Mouse (Mus musculus) bone marrow, adult 2 months (tissue): Measurements from ENCODE around the gene Lrrc1. TPM values are rescaled to one million over a fixed set of nuclear protein-coding genes. Genes with fewer than 3 reads are reported as not detected.
A peak's percentile ranks its signal among the peaks of the same experiment; 100 is the strongest.

ENCODE experiments used
- H3K27ac ChIP-seq: fragments of 200-500 bp; 2 replicates; pipeline ENCODE4 v1.5.1; 2012; ENCODE audit warnings: low read depth, mild to moderate bottlenecking, control low read depth, inconsistent platforms, low read length; ENCODE audit not compliant: control insufficient read depth, poor library complexity, insufficient read depth
- H3K4me1 ChIP-seq: fragments of 200-500 bp; 2 replicates; pipeline ENCODE4 v1.6.1; 2011; ENCODE audit warnings: low read length; ENCODE audit not compliant: control insufficient read depth, insufficient read depth
- H3K4me3 ChIP-seq: fragments of 200-500 bp; replicated peaks from 2 replicates; pipeline ENCODE3; 2011; ENCODE audit warnings: mild to moderate bottlenecking, low read depth, low read length, control low read depth; ENCODE audit not compliant: control insufficient read depth
- CTCF ChIP-seq: fragments of 200-500 bp; IDR thresholded peaks from 2 replicates; pipeline ENCODE4 v1.5.1; 2011; ENCODE audit warnings: low read length, control low read depth; ENCODE audit not compliant: control insufficient read depth, insufficient read depth
- POLR2A ChIP-seq: fragments of 200-500 bp; IDR thresholded peaks from 2 replicates; pipeline ENCODE4 v1.6.1; 2011; ENCODE audit warnings: low read depth, mild to moderate bottlenecking, control low read depth, low read length, borderline replicate concordance; ENCODE audit not compliant: control insufficient read depth
- WGBS: fragments of 180-500 bp; shearing (Covaris S2); methylation state at CpG from one replicate; pipeline ENCODE4 v1.1.7; 2018; 5-methylcytosine and 5-hydroxymethylcytosine counted together
- polyA plus RNA-seq: library from polyadenylated mRNA; stranded (reverse); fragments of >200 nt; gene quantifications from 2 replicates; pipeline ENCODE4 v1.2.4, GENCODE M21; 2011; ENCODE audit warnings: low replicate concordance; ENCODE audit not compliant: missing spikeins, insufficient read depth, insufficient read length

Gene Lrrc1
- polyA plus RNA-seq, 1 experiment: 5.7 TPM

- H3K27ac ChIP-seq: 0 out of 2 replicates have a peak overlapping the region, but pooled peaks have one; percentile 4
- H3K4me3 ChIP-seq: no peak overlapping the region
- no peaks in the 10 kb centered on the region; the same call in 1 of the 2 replicates for H3K4me1 ChIP-seq
- TF ChIP-seq POLR2A (no peak), CTCF (no peak)
- WGBS: 25% methylated on average over 10 of the region's 10 CpGs
Observed at GRCm38 (mm10) chr9:77537357-77537756, 7.3 kb downstream of the Lrrc1 start.

DNA sequence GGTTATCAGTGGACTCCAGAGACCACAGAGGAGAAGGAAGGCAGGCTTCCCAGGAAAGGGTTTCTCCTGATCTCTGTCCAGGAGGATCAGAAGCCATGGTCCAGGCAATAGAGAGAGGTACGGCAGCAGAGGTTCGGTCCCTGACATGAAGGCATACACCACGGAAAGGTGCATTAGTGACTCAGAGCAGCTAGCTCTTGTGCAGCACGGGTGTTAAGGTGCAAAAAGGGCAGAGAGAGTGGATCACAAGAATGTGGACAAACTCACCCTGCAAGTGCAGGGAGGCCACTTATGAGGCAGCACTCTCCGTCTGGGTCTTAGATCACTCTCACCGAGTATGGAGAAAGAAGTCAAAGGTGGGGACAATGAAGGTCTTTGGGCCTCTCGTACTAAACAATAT, 7.8 kb downstream of the Lrrc1 start:
- Histone ChIP-seq H3K4me3 (no peak overlapping the region), H3K27ac (no peak overlapping the region), H3K4me1 (no peaks in the 10 kb centered on the region; the same call in 1 of the 2 replicates)
- no peak for TF ChIP-seq CTCF
- no peak for TF ChIP-seq POLR2A
- 73% methylated on average over 7 of the region's 7 CpGs for WGBS

DNA sequence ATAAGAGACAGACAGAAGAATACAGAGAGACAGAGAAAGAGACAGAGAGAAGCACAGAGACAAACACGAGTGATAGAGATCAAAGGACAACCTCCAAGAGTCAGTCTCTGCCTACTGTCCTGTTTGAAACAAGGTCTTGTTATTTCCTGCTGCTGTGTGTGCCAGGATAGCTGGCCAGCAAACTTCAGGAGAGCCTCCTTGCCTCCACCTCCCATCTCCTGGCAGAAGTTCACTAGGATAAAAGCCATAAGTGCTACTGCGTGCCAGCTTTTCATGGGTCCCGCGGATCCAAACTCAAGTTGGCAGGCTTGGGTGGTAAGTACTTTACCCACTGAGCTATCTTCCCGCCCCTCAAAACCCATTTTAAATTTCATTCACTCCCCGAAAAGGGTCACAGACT, 8.4 kb downstream of the Lrrc1 start:
- Histone ChIP-seq H3K27ac (no peak overlapping the region), H3K4me3 (no peak overlapping the region), H3K4me1 (no peaks in the 10 kb centered on the region; the same call in 1 of the 2 replicates)
- TF ChIP-seq POLR2A (no peak), CTCF (no peak)
- WGBS: 77% methylated on average over 6 of the region's 6 CpGs

DNA sequence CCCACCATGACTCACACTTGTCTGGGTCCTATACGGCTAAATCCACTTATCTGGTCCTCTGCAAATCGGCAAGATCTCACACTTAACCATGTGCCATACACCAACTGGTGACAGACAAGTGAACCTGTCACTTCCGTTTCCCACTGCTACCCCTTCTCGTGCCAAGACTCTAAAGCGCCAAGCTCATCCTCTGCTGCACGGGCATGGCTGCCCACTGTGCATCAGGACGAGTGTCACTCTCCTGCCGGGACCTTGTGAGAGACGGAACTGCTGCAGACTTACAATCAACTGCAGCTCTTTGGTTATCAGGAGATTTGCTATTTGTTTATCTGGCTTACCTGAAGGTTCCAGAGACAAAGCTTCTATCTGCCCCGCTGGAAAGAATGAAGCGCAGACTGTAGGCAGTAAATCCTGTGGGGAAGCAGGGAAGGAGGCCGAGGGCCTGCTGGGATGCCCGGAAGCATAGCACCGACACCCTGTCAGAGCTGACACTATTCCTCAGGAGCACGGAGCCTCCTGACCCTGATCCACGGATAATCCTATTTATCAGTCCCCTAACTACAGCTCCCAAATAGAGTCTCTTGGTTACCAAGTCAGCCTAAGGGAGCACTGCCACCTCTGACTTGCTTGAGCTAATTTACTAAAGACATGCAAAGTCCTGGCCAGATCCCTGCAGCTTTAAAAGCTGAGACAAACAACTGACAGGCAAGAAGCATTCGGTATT, 9.5 kb downstream of the Lrrc1 start:
- no peak for TF ChIP-seq POLR2A
- no peak for TF ChIP-seq CTCF
- WGBS: 80% methylated on average over 17 of the region's 17 CpGs
- no peaks in the 10 kb centered on the region; the same call in 1 of the 2 replicates for H3K4me1 ChIP-seq

DNA sequence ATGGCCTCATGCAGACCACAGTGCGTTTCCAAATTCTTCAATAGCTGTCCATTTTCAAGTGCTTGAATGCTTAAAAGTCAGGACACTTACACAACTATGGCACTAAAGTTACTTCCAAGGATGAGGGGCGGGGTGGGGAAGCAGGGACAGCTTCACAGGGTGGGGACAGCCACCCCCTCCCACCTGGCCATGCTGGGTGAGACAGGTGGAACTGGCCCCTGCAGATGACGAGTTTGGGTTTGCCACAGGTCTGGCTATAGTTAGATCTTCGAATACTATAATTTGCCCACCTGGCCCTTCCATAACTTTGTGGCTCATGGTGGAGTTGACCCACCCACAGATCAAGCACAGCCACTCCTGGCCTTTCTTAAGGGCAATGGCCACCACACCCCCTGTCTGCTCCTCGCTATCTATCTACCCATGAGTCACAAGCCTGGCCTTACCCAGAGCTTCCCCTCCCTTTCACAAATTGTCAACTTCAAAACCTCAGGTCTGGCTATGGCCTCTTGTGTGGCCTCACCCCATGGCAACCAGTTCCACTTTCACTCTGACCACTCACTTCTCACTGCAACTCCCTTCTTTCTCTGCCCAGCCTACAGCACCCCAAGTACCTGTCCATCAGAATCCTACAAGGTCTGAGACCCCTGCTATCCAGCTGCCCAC, 16.2 kb downstream of the Lrrc1 start:
- TF ChIP-seq CTCF (no peak), POLR2A (no peak)
- Histone ChIP-seq H3K4me1 (peaks cover 7% of the 10 kb centered on the region), H3K27ac (no peak overlapping the region), H3K4me3 (no peak overlapping the region)
- 58% methylated on average over 5 of the region's 5 CpGs for WGBS

More for the DNA sequence above, 9.5 kb downstream of the Lrrc1 start:
- Histone ChIP-seq H3K27ac (no peak overlapping the region), H3K4me3 (no peak overlapping the region)

GRCm38 (mm10) chr9:77527170-77527569, 17.5 kb downstream of the Lrrc1 start:
- Histone ChIP-seq H3K4me3 (no peak overlapping the region), H3K4me1 (peaks cover 7% of the 10 kb centered on the region), H3K27ac (no peak overlapping the region)
- WGBS: 10% methylated on average over 6 of the region's 6 CpGs
- TF ChIP-seq CTCF: no peak
- TF ChIP-seq POLR2A: no peak

DNA sequence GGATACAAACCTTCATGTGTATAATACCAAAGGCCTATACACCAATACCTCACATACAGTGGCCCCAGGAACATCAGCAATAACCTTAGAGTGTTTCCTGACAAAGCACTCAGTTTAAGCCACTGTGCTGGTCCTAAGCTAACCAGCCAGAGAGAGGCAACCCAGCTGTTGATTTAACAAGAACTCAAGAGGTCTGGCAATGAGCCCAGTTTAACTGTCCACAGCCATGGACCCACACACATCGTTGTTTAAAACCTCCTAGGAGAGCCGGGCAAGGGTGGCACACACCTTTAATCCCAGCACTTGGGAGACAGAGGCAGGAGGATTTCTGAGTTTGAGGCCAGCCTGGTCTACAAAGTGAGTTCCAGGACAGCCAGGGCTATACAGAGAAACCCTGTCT, 18.0 kb downstream of the Lrrc1 start:
- Histone ChIP-seq H3K27ac (no peak overlapping the region), H3K4me3 (no peak overlapping the region), H3K4me1 (peaks cover 7% of the 10 kb centered on the region)
- 12% methylated on average over 2 of the region's 2 CpGs for WGBS
- no peak for TF ChIP-seq CTCF
- TF ChIP-seq POLR2A: no peak

DNA sequence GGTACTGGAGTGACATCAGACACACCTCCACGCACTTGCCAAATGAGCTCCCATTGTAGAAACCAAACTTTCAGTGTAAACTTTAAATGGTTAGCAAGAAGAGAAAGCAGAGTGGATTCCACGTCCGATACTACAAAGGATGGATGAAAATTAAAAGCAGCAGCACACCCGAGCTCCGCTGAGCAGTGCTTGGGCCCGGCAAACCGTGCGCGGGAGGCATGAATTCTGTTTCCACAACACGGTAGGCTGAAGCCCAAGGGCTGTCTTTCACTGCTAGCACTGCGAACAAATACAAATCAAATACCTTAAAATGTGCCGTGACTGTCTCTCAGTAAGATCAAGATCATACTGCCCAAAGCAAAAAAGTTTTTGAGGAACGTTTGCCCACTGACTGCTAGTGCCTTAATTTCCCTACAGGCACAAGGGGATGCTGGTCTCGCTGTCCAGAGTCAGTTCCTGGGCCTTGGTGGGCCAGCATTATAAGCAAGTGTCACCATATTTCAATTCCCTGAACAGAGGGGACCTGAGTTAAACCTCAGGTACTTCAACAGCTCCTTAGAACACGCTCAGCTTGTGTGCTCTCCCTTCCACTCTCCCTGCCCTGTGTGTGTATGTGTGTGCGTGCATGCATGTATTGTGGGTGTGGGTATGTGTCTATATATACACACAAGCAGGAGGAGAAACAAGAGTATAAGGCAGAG, 18.9 kb downstream of the Lrrc1 start:
- H3K27ac ChIP-seq: no peak overlapping the region
- TF ChIP-seq POLR2A (no peak), CTCF (no peak)
- peaks cover 7% of the 10 kb centered on the region for H3K4me1 ChIP-seq
- 88% methylated on average over 16 of the region's 16 CpGs for WGBS
- no peak overlapping the region for H3K4me3 ChIP-seq
